Mouse (Mus musculus) thymus, postnatal 36 days (tissue): ENCODE data around the gene Tex36.

Experiments used
- DNase-seq, 2 experiments: peaks; one replicate each; pipeline ENCODE4 v3.0.0; 2022; ENCODE audit warnings: mixed read lengths in 2 of 2

Gene Tex36

DNA sequence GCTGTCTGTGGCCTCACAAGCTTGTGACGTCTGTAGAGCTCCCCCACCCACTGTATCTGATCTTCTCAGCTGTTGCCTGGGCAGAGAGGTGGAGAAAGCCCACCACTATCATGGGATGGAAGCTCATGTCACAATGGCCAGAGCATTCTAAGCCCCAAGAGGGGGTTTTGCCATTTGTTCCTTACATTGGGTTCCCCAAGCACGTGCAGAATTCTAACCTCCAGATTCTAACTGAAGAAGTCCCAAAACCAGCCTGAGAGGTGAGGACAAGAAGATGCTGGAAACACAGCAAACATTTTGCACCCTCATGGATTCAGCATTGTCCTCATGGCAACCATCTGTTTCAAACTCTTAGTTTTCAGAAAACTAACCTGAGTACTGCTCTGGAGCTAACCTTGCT lies at the start of gene Tex36:
Tex36 (minus strand) TSS at position 101 of the 400 bp plus-strand sequence.
- DNase-seq = no peak

DNA sequence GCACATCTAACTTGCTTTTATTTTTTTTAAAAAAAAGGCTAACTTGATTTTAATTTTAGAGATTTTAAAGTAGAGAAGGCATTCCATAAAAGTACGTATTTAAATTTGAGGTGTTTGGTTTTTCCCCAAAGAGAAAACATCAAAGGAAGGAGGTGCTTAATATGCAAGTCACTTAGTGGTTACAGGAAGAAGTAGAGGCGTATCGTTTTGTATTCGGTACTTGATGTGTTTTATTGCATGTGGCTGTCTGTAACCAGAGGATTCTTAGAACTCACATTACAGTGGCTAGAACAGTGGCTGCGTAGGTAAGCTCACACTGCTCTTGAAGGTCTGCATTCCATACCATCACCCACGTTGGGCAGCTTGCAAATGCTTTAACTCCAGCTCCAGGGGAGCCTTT lies 43.8 kb upstream of the Tex36 start:
- no peak for DNase-seq

DNA sequence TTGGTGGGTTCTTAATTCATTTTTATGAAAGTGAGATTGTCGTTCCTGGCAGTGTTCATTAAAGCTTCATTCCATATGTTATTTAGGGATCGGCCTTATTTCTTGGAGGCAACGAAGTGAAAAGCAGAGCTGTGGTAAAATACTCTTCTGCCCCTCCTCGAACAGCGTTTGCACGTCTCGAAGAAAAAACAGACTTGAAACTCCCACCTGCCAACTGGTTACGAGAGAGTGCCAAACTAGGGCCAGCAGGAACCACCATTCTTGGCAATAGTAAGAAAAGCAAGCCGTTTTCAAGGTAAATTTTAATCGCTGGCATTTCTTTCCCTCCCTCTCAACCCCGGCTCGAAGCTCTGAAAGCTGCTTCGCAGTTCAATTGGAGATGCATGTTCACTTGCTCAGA lies 36.9 kb upstream of the Tex36 start:
- no peak for DNase-seq

DNA sequence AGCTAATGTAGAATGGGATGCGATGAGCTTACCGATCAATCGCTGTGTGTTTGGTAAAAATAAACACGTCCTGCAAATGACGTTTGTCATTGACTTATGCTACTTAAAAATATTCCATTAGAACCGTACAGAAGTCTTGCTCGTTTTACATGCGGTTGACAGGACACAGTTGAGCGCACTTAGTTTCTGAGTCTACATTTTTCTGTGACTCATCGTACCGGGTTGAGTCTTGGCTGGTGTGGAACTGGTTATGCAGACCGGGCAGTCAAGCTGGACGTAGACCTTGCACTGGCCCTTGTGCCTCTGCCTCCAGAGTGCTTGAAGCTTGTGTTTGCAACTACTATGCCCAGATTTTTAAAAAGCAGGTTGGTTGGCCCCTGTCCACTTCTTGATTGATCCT lies 36.3 kb upstream of the Tex36 start:
- DNase-seq = no peak

DNA sequence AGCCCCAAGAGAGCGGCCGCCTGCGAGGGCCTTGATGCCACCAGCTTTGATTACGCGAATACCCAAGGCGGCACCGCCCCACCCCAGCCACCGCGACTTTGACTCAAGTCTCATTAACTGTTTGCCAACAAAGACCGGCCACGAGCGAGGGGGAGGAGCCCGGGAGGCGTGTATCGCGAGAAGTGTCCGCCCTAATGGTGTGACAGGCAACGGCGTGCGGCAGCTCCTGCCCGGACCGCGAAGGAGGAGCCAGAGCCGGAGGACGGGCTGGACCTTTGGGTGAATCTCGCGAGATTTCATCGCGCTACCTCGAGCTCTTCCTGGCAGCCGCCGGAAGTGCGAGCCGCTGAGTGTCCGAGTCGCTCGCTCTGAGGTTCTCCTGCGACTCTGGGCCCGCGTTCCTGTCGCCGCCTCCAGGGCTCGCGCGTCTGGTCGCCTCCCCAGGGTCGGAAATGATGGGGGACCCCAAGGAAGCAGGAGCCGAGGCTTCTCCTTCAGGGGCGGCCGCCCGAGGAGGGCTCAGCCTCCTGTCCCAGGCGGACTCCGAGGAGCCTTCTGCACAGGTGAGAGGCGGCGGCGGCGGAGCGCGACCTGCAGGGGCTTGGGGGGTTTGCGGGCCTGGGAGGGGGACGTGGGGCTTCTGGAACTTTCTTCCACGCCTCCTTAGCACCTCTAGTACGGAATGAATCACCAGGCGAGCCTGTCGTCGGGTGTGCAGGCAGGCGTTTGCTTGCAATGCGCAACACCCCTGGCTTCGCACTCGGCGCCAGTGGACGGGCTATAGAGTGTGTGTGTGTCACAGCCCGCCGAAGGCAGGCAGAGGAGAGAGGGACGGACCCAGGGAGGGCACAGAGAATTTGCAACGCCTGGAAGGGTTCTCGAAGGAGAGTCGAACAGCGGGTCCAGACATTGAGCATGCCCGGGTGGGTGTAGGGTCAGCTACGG lies 35.7 kb upstream of the Tex36 start, which contains the start of gene Edrf1:
Edrf1 (plus strand) TSS at position 183 of the 945 bp plus-strand sequence.
- DNase-seq = peak; percentile 88 to 93

DNA sequence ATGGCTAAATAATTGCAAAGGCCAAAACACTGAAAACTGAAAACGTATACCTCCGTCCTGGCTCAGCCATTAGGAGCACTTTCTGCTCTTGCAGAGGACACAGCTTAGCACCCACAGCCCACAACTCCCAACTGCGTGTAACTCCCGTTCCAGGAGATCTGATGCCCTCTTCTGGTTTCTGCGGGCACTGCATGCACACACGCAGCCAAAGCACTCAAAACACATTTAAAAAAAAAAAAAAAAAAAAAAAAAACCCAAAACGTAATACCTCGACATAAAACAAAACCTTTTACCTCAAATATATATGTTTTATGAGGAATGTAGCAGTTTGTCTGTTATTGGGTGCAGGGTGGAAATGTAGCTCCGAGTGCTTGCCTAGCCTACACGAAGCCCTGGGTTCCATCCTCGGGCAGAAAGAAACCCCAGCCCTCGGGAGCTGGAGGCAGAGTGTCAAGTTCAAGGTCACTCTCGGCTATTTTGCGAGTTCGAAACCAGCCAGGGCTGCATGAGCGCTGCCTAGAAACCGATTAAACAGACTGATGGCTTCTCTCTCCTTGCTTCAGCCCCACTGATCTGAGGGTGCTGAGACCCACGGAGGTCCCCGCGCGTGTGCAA lies 34.9 kb upstream of the Tex36 start:
- DNase-seq = peak; percentile 86 to 90

DNA sequence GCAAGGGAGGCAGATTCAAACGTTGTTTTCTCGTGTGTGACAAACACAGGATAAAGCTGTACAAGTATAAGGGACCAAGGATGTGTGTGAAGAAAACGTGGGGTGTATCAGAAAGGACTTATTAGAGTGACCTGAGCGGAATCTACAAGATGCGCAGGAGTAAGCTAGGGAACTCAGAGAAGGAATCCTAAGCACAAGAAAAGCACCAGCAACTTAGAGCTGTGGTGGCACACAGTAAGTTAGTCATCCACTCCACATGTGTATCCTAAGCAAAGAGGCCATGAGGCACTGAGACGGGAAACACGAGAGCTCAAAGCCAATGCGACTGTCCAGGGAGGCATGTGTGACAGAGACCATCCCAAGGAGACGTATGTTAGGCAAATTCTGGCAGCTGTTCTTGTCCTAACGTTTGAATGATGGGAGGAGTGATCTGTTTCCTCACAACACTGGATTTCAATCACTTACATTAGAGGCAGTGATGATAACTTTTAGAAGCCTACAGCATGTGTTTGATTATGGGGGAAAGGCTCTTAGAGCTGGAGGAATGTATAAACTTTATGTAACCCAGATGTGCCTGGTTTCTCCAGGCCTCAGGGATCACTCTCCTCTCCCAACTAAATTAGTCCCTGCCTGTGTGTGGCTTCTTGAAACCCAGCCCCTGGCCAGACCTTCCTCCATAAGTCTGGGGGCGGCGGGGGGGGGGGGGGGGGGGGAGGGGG lies 33.1 kb upstream of the Tex36 start:
- DNase-seq = no peak

DNA sequence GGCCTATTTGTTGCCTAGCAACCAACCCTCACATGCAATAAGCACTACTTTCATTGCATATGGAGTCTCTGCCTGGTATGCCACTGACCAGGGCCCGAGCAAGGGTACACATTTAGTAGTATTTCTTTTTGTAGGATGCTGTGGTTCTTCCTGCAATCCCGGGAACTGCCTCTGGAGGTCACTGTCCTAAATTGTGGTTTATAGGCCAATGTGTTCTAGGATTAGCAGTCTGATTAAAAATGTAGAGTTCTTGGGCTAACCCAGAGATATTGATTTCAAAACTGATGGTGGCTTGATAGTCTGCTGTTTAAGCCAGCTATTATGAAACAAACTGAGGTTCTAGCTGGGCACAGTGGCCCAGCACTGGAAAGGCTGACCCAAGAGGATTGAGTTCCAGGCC lies 30.5 kb upstream of the Tex36 start:
- DNase-seq = peak; percentile 37 to 54

DNA sequence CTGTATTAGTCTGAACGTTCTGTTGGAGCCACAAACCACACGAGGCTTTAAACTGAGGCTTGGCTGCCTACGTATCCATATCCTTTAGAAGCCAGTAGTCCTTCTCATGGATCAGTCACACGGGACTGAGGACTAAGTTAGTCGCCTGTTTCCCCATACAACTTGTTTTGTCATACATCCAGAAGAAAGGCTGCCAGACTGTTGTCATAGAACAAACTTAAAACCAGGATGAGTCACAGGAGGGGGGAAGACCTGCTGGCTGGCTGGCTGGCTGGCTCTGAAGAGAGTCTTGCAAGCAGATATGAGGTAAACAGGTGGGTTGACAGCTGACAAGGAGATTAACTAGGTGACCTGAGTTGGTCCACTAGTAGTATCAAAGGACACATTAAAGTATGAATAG lies 28.9 kb upstream of the Tex36 start:
- no peak for DNase-seq

DNA sequence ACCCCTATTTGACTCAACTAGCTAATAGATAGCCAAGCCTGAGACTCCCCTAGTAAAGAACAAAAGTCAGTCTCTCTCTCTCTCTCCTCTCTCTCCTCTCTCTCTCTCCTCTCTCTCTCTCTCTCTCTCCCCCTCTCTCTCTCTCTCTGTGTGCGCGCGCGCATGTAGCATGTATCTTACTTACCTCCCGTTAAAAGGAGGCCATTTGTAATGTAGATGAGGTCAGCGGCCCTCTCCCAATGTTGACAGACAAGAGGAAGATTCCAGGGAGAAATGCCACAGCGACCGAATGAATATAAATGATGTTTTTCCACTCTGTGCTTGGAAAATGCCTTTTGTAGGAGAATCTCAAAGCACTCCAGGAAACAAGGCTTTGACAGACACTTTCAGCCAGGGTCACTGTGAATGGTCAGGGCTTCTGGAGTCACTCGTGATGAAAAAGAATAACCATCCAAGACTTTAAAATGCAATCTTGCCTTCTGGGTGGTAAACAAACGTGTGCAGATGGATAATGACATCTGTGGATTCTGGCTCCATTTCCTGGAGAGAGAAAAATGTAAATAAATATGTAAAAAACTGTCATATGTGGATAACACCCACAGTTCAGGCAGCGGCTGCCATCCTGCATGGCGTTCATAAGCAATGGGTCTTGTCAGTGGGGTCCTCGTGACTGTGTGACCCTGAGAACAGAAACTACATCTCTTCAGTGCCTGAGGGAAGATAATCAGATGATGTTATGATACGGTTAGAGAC lies 25.4 kb upstream of the Tex36 start:
- no peak for DNase-seq

DNA sequence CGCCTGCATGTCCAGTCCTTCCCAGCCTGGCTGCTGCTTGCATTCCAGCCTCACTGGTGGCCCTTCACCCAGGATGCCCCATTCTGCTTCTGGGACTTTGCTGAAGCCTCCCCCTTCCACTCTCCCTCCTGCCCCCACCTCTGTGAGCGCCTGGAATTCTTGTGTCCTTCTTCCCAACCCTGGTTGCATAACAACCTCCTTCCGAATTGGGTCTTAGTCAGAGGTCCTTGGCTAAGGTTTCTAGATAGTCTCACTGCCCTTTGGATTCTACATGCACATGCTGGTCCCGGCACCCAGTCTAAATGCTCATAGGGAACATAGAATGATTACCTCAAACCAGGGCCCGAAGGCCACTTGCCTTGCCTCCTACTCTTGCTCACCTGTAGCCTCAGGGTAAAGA lies 21.3 kb upstream of the Tex36 start:
- no peak for DNase-seq

DNA sequence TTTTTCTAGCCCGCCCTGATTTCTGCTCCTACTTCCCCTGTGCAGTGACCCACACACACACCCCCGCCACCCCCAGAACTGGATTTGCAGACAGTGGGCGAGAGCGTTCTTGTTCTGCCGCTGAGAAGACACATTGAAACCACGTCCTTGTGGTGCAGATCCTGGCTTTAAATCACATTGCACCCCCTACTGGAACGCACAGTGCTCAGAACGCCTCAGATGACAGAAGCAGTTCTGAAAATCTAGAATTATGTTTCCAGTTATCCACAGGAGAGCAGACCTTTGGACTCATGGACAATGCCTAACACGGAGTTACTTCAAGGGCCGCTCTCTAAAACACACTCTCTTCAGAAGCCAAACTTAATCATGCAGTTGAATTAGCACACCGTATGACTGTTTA lies 18.8 kb upstream of the Tex36 start:
- DNase-seq = no peak

DNA sequence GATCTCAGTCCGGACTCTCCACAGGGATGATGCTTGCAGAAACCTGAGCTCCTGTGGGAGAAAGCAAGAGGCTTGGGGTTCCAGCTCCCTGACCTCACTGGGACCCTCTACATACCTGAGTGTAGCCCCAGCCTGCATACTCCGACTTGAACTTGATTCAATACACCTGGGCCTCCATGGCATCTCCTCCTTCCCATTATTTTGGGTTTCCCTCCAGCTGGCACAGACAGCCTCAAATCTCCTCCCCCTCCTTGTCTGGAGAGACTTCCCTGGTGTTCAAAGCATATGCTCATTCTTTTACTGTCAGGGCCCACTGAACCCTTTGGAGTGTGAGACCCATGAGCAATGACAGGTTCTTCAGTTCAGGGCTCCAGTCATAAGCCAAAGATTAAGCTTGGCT lies 11.0 kb upstream of the Tex36 start:
- DNase-seq = no peak

DNA sequence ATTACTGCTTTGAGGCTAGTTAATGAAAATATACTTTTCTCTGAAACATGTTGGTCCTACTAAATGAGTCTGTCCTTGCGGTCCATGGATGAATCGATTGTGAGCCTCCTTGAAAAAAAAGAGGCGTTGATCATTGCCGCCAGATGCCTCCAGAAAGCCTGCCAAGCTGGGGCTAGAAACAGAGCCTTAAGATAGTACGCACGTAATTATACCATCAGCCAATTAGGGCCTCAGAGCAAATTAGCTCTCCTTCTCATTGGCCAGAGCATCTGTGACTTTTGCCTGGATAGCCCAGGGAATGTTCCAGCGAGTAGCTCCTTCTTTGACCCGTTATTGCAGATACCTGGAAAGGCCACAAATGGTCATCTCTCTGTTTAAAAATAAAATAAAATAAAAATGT lies 7.6 kb upstream of the Tex36 start:
- DNase-seq = no peak

DNA sequence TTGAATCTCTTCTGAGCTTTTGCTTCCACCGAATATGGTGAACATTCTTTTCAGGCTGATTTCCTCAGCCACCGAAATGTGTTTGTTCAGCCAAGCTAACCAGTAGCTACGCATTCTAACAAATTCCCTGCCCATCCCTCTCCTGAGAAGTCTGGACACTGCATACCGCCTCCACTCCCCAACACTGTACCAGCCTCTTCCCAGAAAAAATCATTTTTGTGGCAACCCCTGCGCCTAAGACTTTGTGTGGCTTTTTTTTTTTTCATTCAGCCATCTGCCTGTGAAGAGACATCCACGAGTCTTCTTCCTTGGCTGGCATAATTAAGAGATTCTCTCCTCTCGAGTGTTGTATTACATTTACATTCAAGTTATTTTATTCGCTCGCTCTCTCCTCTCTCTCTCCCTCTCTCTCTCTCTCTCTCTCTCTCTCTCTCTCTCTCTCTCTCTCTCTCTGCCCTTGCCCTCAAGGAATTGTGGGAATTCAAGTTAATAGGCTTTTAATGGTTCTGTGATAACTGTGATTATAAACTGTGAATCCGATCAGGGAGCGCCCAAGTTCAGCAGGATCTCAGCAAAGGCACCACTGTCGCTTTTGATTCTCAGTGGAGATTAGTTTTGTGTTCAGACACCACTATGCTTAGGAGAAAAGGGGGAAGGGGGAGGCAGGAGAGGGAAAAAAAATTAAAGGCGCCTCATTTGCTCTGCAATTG lies 6.8 kb upstream of the Tex36 start:
- no peak for DNase-seq

DNA sequence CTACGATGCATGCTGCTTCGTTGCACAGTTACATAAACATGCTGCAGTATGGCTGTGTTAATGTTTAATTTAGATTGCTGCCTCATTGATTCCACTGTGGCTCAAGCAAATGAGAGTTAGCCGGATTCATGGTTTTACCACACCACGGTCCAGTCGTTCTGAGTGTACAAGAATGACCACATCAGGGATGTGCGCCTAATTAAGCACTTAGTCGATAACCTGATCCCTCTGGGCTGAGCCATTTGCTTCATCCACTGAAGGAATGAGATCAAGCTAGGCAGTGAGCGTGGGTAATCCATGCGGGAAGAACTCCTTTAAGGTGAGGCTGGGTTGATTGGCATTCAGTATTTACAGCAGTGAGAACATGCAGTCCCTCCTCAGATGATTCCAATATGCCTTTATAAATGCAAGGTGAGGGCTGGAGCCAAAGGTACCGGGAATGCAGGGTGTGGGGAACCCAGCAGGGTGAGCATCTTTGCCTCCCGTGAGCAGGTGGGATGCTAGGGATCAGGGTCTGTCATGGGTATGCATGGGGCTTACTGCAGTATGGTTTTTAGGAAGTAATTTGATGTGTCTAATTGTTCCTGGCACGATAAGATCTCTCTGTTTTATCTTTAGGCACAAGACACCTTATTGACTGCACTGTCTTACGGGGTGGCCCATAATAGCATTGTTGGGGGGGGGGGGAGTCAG lies 6.1 kb upstream of the Tex36 start:
- no peak for DNase-seq

DNA sequence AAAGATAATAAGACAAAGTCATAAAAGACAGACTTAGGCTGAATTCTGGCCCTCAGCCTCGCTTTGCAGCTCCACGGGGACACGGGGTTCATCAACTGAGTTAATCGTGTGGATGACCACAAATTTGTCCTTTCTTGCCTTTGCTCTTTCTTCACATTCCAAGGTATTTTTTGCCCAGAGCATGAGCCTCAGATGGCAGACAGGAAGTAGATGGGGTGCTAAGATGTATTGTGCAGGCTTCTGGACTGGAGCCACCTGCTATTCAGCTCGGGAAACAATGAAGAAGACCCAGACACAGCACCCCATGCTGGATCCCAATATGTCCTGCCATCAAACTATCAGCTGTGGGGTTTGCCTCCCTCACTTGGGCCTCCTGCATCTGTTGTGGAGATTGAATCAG lies 5.4 kb upstream of the Tex36 start:
- no peak for DNase-seq

DNA sequence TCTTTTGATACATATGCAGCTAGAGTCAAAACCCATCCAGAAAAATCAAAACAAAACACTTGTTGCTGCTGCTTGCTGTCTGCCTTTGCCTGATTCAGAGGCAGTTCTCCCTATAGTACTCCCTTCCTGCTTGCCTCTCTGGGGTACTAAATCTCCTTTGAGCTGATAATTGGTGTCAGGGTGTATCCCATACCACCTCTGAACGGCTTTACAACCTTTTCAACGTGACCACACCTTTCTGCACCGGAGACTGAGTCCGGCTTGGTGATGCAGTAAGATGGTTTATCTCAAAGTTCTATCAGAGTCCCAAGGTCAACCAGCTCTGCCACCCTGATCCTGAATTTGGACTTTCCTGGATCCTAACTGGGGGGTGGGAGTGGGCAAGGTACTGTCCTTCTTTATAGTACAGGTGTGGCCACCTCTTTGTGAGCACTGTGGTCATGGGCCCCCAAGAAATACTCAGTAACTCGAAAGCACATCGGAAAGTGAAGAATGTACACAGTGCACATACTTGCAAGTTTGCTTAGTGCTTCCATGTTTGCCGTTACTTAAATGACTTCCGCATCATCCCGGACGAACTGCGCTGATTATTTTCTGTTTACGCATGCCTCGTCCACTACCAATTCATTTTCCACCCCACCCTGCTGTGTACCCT lies 2.6 kb upstream of the Tex36 start:
- no peak for DNase-seq

DNA sequence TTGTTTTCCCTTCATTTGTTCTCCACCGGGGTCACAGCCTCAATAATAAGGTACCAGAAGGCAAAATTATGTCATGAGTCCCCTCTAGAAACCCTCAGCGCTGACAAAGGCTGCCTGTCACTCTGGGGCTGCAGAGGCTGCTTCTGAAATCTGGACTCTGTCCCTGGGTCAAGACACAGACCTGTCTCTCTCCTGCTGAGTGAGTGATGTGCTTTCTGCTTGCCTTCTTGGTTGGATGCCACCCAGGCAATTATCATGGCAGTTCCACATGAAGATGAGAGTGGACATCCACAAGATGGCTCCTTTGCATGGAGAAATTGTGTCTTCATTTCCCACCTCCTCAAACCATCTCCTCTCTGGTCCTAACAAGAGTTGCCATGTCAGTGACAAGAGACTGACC lies 1.2 kb upstream of the Tex36 start:
- no peak for DNase-seq

DNA sequence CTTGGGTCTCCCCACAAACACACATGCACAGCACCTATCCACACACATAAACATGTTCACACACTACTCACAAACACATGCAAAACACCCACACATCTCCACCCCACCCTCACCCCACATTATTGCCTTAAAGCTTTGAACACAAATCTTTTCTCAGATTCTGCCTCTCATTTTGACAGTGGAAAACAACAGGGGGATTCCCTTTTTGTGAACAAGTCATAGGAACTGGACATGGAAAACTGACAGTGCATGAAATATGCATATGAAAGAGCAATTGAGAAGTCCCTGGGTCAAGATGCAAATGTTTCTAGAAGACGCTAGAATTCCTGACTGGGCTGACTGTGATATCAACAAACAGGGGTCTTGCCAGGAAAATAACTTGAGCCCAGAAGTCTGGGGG lies 1.4 kb downstream of the Tex36 start:
- no peak for DNase-seq

DNA sequence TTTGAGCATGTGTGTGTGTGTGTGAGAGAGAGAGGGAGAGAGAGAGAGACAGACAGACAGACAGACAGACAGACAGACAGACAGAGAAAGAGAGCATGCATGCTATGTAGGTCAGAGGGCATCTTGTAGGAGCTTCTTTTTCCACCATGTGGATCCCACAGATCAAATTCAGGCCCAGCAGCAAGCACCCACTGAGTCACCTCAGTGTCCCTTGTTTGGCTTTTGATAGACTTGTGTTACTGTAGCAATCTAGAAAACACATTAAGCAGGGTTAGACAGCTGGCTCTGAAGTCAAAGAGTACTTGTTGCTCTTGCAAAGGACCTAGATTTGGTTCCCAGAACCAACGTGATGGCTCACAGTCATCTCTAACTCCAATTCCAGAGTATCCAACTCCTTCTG lies 10.2 kb downstream of the Tex36 start:
- DNase-seq = no peak
